Mouse (Mus musculus) limb, embryonic 14.5 days (tissue): ENCODE data around the gene Cd180. TPM values are rescaled to one million over a fixed set of nuclear protein-coding genes. Genes with fewer than 3 reads are reported as not detected.

Source experiments
- ATAC-seq: fragments of 200-750 bp; cut with Nextera tagmentation; 2 replicates; pipeline ENCODE4 v1.8.0; 2017; ENCODE audit warnings: low read depth, moderate number of reproducible peaks, moderate TSS enrichment; ENCODE audit not compliant: low FRiP score
- DNase-seq: peaks from one replicate; pipeline ENCODE4 v3.0.0-alpha.2; 2015; ENCODE audit warnings: low spot score
- H3K27ac ChIP-seq: fragments of 300-500 bp; sonication (generic); replicated peaks from 2 replicates; pipeline ENCODE4 v1.5.1; 2014; ENCODE audit warnings: low read depth, mild to moderate bottlenecking, low read length, moderate library complexity, mixed read lengths
- H3K27me3 ChIP-seq: fragments of 300-500 bp; sonication (generic); 2 replicates; pipeline ENCODE4 v1.6.1; 2014; ENCODE audit warnings: low read length, mixed read lengths; ENCODE audit not compliant: control insufficient read depth, insufficient read depth
- H3K36me3 ChIP-seq: fragments of 300-500 bp; sonication (generic); 2 replicates; pipeline ENCODE4 v1.6.1; 2014; ENCODE audit warnings: mild to moderate bottlenecking, low read length, moderate library complexity, mixed read lengths; ENCODE audit not compliant: control insufficient read depth, insufficient read depth
- H3K4me1 ChIP-seq: fragments of 300-500 bp; sonication (generic); 2 replicates; pipeline ENCODE4 v1.6.1; 2014; ENCODE audit warnings: antibody characterized with exemption, low read length, mixed read lengths; ENCODE audit not compliant: control insufficient read depth, insufficient read depth
- H3K4me2 ChIP-seq: fragments of 300-500 bp; sonication (generic); replicated peaks from 2 replicates; pipeline ENCODE4 v1.6.1; 2014; ENCODE audit warnings: low read depth, mild to moderate bottlenecking, low read length, moderate library complexity; ENCODE audit not compliant: severe bottlenecking
- H3K4me3 ChIP-seq: fragments of 300-500 bp; sonication (generic); replicated peaks from 2 replicates; pipeline ENCODE4 v1.5.1; 2014; ENCODE audit warnings: low read length
- H3K9ac ChIP-seq: fragments of 300-500 bp; sonication (generic); 2 replicates; pipeline ENCODE4 v1.6.1; 2014; ENCODE audit warnings: mild to moderate bottlenecking, low read depth, low read length, moderate library complexity; ENCODE audit not compliant: severe bottlenecking
- H3K9me3 ChIP-seq: fragments of 300-500 bp; sonication (generic); 2 replicates; pipeline ENCODE4 v1.6.1; 2016; ENCODE audit warnings: low read length; ENCODE audit not compliant: control insufficient read depth
- POLR2A ChIP-seq: fragments of 200-500 bp; IDR thresholded peaks from 2 replicates; pipeline ENCODE4 v1.8.0; 2012; ENCODE audit warnings: inconsistent platforms, mild to moderate bottlenecking, moderate library complexity, borderline replicate concordance; ENCODE audit not compliant: insufficient read depth, insufficient read length; ENCODE audit errors: extremely low read depth
- WGBS: fragments of 180-500 bp; shearing (Covaris S2); extraction: QIAGEN DNeasy Blood & Tissue Kit; methylation state at CpG from one replicate; pipeline ENCODE4 v1.1.7; 2014; 5-methylcytosine and 5-hydroxymethylcytosine counted together
- polyA plus RNA-seq, 2 experiments: library from polyadenylated mRNA; depleted of rRNA in 1 of 2; stranded (reverse) in 1 of 2; unstranded in 1 of 2; fragments of >200 nt; fragmentation: Nextera tagmentation in 1 of 2; extraction: Ambion mirVana in 1 of 2; gene quantifications; 2 replicates each; pipeline versions ENCODE4 v1.2.1 to v1.2.3; 2012 to 2014

Cd180 gene
- polyA plus RNA-seq, 2 experiments, result 0.61 to 1.2 TPM

DNA sequence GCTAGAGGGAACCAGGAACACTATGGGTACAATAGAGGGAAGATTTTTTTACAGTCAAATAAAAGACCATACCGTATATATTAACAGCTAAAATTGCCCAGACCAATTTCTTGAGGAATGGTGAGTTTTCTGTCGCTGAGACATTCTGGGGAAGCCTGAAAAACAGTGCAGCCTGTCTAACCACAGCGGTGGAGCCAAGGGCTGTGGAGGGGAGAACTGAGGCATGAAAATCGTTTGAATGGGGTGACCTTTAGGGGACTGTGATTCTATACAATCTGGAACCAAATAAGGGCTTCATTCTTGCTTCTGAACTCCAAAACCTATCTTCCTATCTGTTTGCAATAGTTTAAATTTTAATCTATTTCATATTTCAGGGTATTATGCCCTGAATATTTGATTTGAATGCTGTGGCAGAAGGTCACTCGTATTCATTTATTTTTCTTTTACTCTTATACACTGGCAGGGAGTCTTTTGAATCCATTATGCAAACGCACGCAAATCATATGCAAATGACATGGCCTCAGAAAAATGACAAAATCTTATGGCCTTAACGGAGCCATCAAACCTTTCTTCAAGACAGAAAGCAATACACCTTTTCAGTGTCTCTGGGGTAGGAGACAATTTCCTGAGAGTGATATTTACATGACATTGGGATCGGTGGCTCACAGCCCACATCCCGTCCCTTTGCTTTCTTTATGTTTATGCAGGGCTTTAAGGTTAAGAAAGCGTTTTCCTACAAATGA lies 1.8 kb upstream of the Cd180 start:
- H3K4me2 ChIP-seq, result no peak overlapping the region
- H3K27me3 ChIP-seq, result no peaks in the 10 kb centered on the region
- H3K9me3 ChIP-seq, result no peaks in the 10 kb centered on the region
- DNase-seq, result no peak
- TF ChIP-seq POLR2A, result no peak
- ATAC-seq, result no peak
- WGBS, result 75% methylated on average over 11 of the region's 11 CpGs
- H3K36me3 ChIP-seq, result no peaks in the 10 kb centered on the region
- no peak overlapping the region for H3K4me3 ChIP-seq
- H3K4me1 ChIP-seq, result no peaks in the 10 kb centered on the region
- no peak overlapping the region for H3K27ac ChIP-seq
- no peak overlapping the region for H3K9ac ChIP-seq

DNA sequence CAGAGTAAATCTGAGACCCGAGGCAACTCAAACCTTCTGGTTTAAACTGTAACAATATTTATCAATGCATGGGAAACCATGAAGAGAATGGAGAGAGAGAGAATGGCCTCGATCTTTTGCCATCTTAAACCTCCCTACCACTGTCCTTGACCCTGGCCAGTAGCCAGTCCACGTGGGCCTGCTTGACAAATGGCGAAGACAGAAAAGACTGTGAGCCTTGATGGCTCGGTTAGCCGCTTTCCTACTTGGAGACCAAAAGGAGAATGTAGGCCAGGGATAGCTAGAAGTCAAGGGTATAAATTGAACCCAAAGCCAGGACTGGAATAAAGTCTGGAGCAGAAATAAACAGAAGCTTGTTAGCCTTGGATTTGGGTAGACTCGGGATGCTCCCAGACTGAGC lies 796 bp downstream of the Cd180 start:
- Histone ChIP-seq H3K27ac (no peak overlapping the region), H3K36me3 (no peaks in the 10 kb centered on the region), H3K9me3 (no peaks in the 10 kb centered on the region), H3K4me1 (peaks cover 4% of the 10 kb centered on the region; the same call in 1 of the 2 replicates), H3K4me2 (no peak overlapping the region), H3K27me3 (no peaks in the 10 kb centered on the region), H3K4me3 (no peak overlapping the region), H3K9ac (no peak overlapping the region)
- TF ChIP-seq POLR2A, result no peak
- DNase-seq (no peak), ATAC-seq (no peak)
- WGBS, result 90% methylated on average over 7 of the region's 7 CpGs

GRCm38 (mm10) chr13:102695121-102695905 lies 2.0 kb downstream of the Cd180 start:
- no peak for DNase-seq
- Histone ChIP-seq H3K4me1 (peaks cover 4% of the 10 kb centered on the region; the same call in 1 of the 2 replicates), H3K4me2 (no peak overlapping the region), H3K36me3 (no peaks in the 10 kb centered on the region), H3K9ac (no peak overlapping the region), H3K27me3 (no peaks in the 10 kb centered on the region), H3K27ac (no peak overlapping the region), H3K4me3 (no peak overlapping the region), H3K9me3 (no peaks in the 10 kb centered on the region)
- no peak for TF ChIP-seq POLR2A
- WGBS, result 77% methylated on average over 7 of the region's 7 CpGs
- no peak for ATAC-seq

DNA sequence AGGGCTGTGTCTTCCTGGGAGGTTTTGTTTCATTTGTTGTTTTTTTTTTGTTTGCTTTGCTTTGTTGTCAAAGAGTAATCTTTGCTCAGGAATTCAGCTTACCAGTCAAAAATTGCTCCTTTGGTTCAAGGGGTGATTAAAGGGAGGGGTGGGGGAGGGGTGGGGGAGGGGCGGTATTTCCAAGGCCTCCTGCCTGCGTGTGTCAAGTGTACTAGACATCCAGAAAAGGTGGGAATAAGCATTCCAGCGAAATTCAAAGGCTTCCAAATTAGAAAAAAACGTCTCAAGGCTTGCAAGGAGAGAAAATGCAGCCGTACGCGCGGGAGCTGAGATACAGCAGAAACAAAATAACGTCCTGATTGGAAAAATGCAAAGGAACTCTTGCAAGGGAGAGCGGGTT lies 5.0 kb downstream of the Cd180 start:
- H3K27me3 ChIP-seq, result no peaks in the 10 kb centered on the region
- H3K36me3 ChIP-seq, result no peaks in the 10 kb centered on the region
- no peak for TF ChIP-seq POLR2A
- peaks cover 4% of the 10 kb centered on the region; the same call in 1 of the 2 replicates for H3K4me1 ChIP-seq
- peak overlapping the region; percentile 29 for H3K4me2 ChIP-seq
- no peak overlapping the region for H3K27ac ChIP-seq
- no peaks in the 10 kb centered on the region for H3K9me3 ChIP-seq
- ATAC-seq (no peak), DNase-seq (no peak)
- no peak overlapping the region for H3K9ac ChIP-seq
- 35% methylated on average over 10 of the region's 10 CpGs for WGBS
- H3K4me3 ChIP-seq, result no peak overlapping the region

- peaks cover 4% of the 10 kb centered on the region; the same call in 1 of the 2 replicates for H3K4me1 ChIP-seq
- H3K36me3 ChIP-seq, result no peaks in the 10 kb centered on the region
- WGBS, result 50% methylated on average over 14 of the region's 14 CpGs
- no peak for TF ChIP-seq POLR2A
- ATAC-seq (no peak), DNase-seq (peak; percentile 49)
- H3K9ac ChIP-seq, result no peak overlapping the region
- no peak overlapping the region for H3K4me3 ChIP-seq
- no peak overlapping the region for H3K27ac ChIP-seq
- H3K27me3 ChIP-seq, result no peaks in the 10 kb centered on the region
- no peaks in the 10 kb centered on the region for H3K9me3 ChIP-seq
- peak overlapping the region; percentile 29 for H3K4me2 ChIP-seq
These were observed 5.5 kb downstream of the Cd180 start for GRCm38 (mm10) chr13:102698751-102699323.
